Mouse (Mus musculus) urinary bladder, postnatal 25 days (tissue): ENCODE results near the gene Ubfd1.
"Not testable (repeated sequence)": the region's sequence is repeated elsewhere in the genome, so short reads cannot be mapped to it uniquely, and the experiment has no call there.

Source experiments
- DNase-seq: peaks from one replicate; pipeline ENCODE4 v3.0.0; 2022; ENCODE audit warnings: low spot score

Ubfd1 gene

GRCm38 (mm10) chr7:122087195-122087982, 20.4 kb downstream of the Ubfd1 start:
- no peak for DNase-seq

- no peak for DNase-seq
Observed at GRCm38 (mm10) chr7:122094564-122095330, 27.8 kb downstream of the Ubfd1 start.

- DNase-seq = no peak
Observed at GRCm38 (mm10) chr7:122098009-122098408, 31.0 kb downstream of the Ubfd1 start.

- DNase-seq = peak; percentile 13
Observed at GRCm38 (mm10) chr7:122099222-122099621, 32.2 kb downstream of the Ubfd1 start.

GRCm38 (mm10) chr7:122101014-122101746, 34.2 kb downstream of the Ubfd1 start:
- not testable (repeated sequence) for DNase-seq

GRCm38 (mm10) chr7:122101747-122102244, 34.8 kb downstream of the Ubfd1 start, which contains the start of gene Ndufab1:
TSS of gene Ndufab1 (minus strand) at chr7:122101886.
- DNase-seq = peak; percentile 75

GRCm38 (mm10) chr7:122108206-122108605, 41.2 kb downstream of the Ubfd1 start:
- no peak for DNase-seq

GRCm38 (mm10) chr7:122123518-122123917, 56.5 kb downstream of the Ubfd1 start:
- no peak for DNase-seq

- no peak for DNase-seq
Observed at GRCm38 (mm10) chr7:122125636-122126035, 58.7 kb downstream of the Ubfd1 start.

- no peak for DNase-seq
Observed at GRCm38 (mm10) chr7:122126946-122127345, 60.0 kb downstream of the Ubfd1 start.
